Mouse (Mus musculus) midbrain, embryonic 10.5 days (tissue): Measurements from ENCODE around the gene C2cd5. TPM values are rescaled to one million over a fixed set of nuclear protein-coding genes. Genes with fewer than 3 reads are reported as not detected.

Source experiments
- DNase-seq: peaks from one replicate; pipeline ENCODE4 v3.0.0-alpha.2; 2017; ENCODE audit warnings: low spot score
- H3K27ac ChIP-seq: fragments of 300-500 bp; sonication (generic); replicated peaks from 2 replicates; pipeline ENCODE4 v1.5.1; 2016; ENCODE audit warnings: mild to moderate bottlenecking
- H3K27me3 ChIP-seq: fragments of 300-500 bp; sonication (generic); 2 replicates; pipeline ENCODE4 v1.6.1; 2016; ENCODE audit warnings: low read depth, mild to moderate bottlenecking; ENCODE audit not compliant: poor library complexity, severe bottlenecking
- H3K36me3 ChIP-seq: fragments of 300-500 bp; sonication (generic); 2 replicates; pipeline ENCODE4 v1.6.1; 2016; ENCODE audit warnings: mild to moderate bottlenecking, moderate library complexity
- H3K4me1 ChIP-seq: fragments of 300-500 bp; sonication (generic); 2 replicates; pipeline ENCODE4 v1.6.1; 2016
- H3K4me3 ChIP-seq: fragments of 300-500 bp; sonication (generic); 2 replicates; pipeline ENCODE4 v1.5.1; 2016; ENCODE audit warnings: mild to moderate bottlenecking, moderate library complexity
- H3K9me3 ChIP-seq: fragments of 300-500 bp; sonication (generic); replicated peaks from 2 replicates; pipeline ENCODE4 v1.6.1; 2016; ENCODE audit warnings: mild to moderate bottlenecking
- WGBS: fragments of 180-500 bp; shearing (Covaris S2); methylation state at CpG from one replicate; pipeline ENCODE4 v1.1.7; 2016; 5-methylcytosine and 5-hydroxymethylcytosine counted together
- polyA plus RNA-seq: library from polyadenylated mRNA; unstranded; fragments of >200 nt; fragmentation: Nextera tagmentation; extraction: Ambion mirVana; gene quantifications from 2 replicates; pipeline ENCODE4 v1.2.1, GENCODE M21; 2016

C2cd5 gene
- polyA plus RNA-seq, 1 experiment from 2014 or later = 35.8 TPM

DNA sequence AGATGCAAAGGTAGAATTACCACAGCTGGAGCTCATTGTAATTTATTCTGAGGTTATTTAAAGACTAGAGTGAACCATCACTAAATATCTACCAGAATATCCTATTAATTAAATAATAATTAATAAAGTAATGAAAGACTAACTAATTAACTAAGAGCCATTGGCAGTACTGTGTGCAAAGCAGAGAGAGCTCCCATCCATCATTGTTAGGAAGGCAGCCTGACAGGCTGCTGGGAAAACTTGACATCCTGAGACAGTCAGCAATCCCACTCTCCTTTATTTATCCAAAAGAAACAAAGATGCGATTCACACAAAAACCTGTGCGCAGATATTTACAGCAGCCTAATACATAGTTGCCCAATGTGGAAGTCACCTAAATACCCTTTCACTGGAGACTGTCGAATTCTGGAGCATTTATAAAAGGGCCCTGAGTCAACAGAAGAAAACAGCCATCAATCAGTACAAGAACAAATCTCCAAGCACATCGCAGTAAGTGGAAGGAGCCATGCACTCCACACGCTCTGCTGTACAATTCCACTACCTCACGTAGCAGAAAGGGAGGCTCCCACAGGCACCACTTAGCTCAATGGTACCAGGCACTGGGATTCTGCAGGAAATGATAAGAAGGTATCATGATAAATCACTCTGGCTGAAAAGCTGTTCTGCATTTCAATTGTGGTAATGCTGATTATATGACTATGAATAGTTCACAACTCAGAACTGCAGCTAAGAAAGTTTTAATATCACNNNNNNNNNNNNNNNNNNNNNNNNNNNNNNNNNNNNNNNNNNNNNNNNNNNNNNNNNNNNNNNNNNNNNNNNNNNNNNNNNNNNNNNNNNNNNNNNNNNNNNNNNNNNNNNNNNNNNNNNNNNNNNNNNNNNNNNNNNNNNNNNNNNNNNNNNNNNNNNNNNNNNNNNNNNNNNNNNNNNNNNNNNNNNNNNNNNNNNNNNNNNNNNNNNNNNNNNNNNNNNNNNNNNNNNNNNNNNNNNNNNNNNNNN, 120.0 kb downstream of the C2cd5 start:
- H3K36me3 ChIP-seq = no peaks in the 10 kb centered on the region
- no peak overlapping the region for H3K27ac ChIP-seq
- DNase-seq = no peak
- no peaks in the 10 kb centered on the region for H3K27me3 ChIP-seq
- no peak overlapping the region for H3K4me3 ChIP-seq
- 56% methylated on average over 6 of the region's 6 CpGs for WGBS
- no peaks in the 10 kb centered on the region for H3K9me3 ChIP-seq
- H3K4me1 ChIP-seq = peaks cover 9% of the 10 kb centered on the region

- no peak overlapping the region for H3K27ac ChIP-seq
- H3K27me3 ChIP-seq = no peaks in the 10 kb centered on the region
- no peak for DNase-seq
- H3K36me3 ChIP-seq = no peaks in the 10 kb centered on the region
- peaks cover 9% of the 10 kb centered on the region for H3K4me1 ChIP-seq
- no peak overlapping the region for H3K4me3 ChIP-seq
- no peaks in the 10 kb centered on the region for H3K9me3 ChIP-seq
- 52% methylated on average over 1 of the region's 1 CpGs for WGBS
Measured at GRCm38 (mm10) chr6:142977221-142977620, 122.7 kb downstream of the C2cd5 start.

GRCm38 (mm10) chr6:142973289-142973688, 126.7 kb downstream of the C2cd5 start:
- WGBS = 93% methylated on average over 7 of the region's 7 CpGs
- no peak overlapping the region for H3K27ac ChIP-seq
- H3K4me3 ChIP-seq = no peak overlapping the region
- H3K36me3 ChIP-seq = no peaks in the 10 kb centered on the region
- no peaks in the 10 kb centered on the region for H3K27me3 ChIP-seq
- no peak for DNase-seq
- H3K4me1 ChIP-seq = no peaks in the 10 kb centered on the region
- no peaks in the 10 kb centered on the region for H3K9me3 ChIP-seq

DNA sequence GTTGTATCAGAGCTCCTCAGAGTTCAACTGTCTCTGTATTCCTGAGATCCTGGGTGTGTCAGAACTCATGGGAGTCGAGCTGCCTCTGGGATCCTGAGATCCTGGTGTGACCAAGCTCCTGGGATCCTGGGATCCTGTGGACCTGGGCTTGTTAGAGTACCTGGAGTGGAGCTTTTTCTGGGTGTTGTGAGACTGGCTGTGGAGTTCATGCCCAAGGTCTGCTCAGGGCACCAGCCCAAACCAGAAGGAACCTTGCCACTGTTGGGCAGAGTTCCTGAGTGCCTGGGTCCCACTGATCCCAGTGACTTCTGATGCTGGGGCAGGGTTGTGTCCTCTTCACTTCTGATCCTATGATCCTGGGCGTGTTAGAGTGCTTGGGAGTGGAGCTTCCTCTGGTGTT, 127.7 kb downstream of the C2cd5 start:
- DNase-seq = no peak
- WGBS = 66% methylated on average over 2 of the region's 2 CpGs
- H3K27me3 ChIP-seq = no peaks in the 10 kb centered on the region
- no peak overlapping the region for H3K27ac ChIP-seq
- H3K4me3 ChIP-seq = no peak overlapping the region
- H3K9me3 ChIP-seq = no peaks in the 10 kb centered on the region
- H3K36me3 ChIP-seq = no peaks in the 10 kb centered on the region
- no peaks in the 10 kb centered on the region for H3K4me1 ChIP-seq

DNA sequence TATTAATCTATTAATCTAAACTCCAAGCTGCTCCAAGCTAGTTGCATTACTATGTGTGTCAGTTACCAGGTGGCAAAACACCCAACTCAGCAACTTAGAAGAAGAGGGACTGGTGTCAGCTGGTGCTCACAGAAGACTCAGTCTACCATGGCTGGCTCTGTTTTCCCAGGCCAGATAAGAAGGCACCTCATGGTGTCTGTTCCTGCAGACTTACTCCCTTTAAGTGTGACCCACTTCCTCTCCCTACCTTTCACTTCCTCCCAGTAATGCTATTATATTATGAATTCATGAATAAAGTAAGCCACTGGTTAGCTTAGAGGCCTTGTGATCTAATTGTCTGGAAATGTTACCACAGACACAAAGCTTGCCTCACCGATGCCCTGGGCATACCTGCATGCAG, 132.5 kb downstream of the C2cd5 start:
- Histone ChIP-seq H3K4me3 (no peak overlapping the region), H3K27me3 (peaks cover 14% of the 10 kb centered on the region), H3K36me3 (no peaks in the 10 kb centered on the region), H3K27ac (no peak overlapping the region), H3K4me1 (peaks cover 18% of the 10 kb centered on the region), H3K9me3 (no peaks in the 10 kb centered on the region)
- no peak for DNase-seq
- WGBS = 91% methylated on average over 1 of the region's 1 CpGs

DNA sequence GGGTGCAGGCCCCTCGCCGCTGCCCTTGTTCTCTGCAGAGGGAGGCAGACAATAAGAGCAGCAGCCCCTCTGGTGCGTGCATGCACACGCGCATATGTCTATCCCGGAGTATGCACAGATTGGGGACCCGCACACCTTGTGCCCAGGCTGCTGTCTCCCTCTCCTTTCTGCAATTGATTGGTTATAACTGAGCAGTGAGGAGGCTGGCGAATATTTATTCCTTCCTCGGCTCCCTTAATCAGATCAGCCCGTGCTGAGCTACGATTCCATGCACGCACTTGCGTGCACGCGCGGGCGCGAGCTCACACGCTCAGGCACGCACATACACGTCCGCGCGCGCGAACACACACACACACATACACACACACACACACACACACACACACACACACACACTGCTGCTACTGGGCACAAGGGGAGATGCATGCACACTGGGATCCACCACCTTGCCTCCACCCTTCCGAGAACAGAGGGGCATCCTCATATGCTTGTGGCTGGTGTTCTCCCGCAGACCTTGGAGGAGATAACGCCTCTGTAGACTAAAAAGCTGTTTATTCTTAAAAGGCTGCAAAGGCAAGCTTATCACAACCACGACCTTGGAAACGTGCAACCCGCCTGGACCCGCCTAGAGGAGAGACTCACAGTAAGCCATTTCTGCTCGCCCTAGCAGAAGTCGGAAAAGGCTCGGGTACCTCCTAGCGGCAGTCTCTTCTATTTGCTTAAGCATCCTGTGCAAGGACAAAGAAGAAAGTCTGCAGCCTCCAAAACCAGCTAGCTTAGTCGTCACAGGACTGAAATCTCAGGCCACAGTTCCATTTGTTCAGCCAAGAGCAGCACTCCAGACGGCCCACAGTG, 135.2 kb downstream of the C2cd5 start:
- peaks cover 25% of the 10 kb centered on the region for H3K4me1 ChIP-seq
- H3K27me3 ChIP-seq = peaks cover 15% of the 10 kb centered on the region
- whole genome bisulfite sequencing = under 1% methylated on average over 39 of the region's 39 CpGs
- H3K9me3 ChIP-seq = no peaks in the 10 kb centered on the region
- H3K4me3 ChIP-seq = peak overlapping the region; percentile 77
- DNase-seq = peak; percentile 84
- peaks cover 9% of the 10 kb centered on the region for H3K36me3 ChIP-seq
- peak overlapping the region; percentile 93 for H3K27ac ChIP-seq

DNA sequence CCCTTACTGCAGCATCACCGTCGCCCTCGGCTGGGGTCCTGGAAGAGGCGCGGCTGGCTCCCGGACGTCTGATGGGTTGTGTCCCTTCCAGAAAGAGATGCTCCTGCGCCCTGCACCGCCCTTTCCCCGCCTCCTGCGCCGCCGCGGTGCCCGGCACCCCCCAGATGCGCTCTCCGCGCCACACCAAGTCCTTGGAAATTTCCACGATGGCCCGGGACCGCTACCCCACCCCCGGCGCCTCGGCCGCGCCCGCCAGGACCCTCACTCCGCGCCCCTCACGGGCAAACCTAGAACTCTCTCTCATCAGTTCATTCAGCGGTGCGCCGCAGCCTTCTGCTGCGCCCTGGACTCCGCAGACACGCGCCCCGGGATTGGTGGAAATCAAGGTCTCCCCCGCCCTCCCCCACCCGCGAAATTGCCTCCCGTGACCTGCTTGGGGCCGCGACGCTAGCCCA, 135.8 kb downstream of the C2cd5 start, which contains the start of gene St8sia1:
St8sia1 (minus strand) TSS at position 377 of the 455 bp plus-strand sequence.
- peaks cover 10% of the 10 kb centered on the region for H3K36me3 ChIP-seq
- peak within 1 kb of the TSS; percentile 77 for H3K4me3 ChIP-seq
- H3K9me3 ChIP-seq = no peaks in the 10 kb centered on the region
- peak within 1 kb of the TSS; percentile 93 for H3K27ac ChIP-seq
- H3K4me1 ChIP-seq = peaks cover 25% of the 10 kb centered on the region
- under 1% methylated on average over 45 of the region's 45 CpGs for WGBS
- DNase-seq = peak; percentile 74
- H3K27me3 ChIP-seq = peaks cover 15% of the 10 kb centered on the region

- Histone ChIP-seq H3K36me3 (peaks cover 10% of the 10 kb centered on the region), H3K4me3 (peak overlapping the region; percentile 77), H3K9me3 (no peaks in the 10 kb centered on the region), H3K27me3 (peaks cover 15% of the 10 kb centered on the region), H3K27ac (peak overlapping the region; percentile 93), H3K4me1 (peaks cover 25% of the 10 kb centered on the region)
- DNase-seq = no peak
- 27% methylated on average over 30 of the region's 30 CpGs for WGBS
Measured at GRCm38 (mm10) chr6:142963480-142964075, 136.4 kb downstream of the C2cd5 start.

DNA sequence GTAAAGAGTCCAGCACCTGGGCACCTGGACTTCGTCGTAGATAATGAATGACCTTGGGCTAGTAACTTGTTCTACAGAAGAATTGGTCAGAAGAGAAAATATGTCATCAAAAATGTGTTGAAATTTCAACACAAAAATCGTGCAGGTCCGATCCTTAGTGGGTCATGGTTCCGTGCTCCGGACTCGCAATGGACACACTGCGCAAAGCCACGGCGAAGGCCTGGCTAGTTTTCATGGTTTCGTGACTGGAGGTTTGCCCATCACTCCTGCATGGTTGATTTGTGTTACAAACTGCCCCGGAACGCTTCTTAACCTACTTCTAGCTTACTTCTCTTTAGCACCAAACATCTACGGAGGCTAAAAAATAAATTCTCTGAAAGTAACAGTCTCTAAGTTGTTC, 137.1 kb downstream of the C2cd5 start:
- WGBS = 93% methylated on average over 14 of the region's 14 CpGs

GRCm38 (mm10) chr6:142962476-142962875, 137.5 kb downstream of the C2cd5 start:
- Histone ChIP-seq H3K27ac (no peak overlapping the region), H3K36me3 (peaks cover 10% of the 10 kb centered on the region), H3K4me3 (peak overlapping the region; percentile 12; the same call in 1 of the 2 replicates), H3K4me1 (peaks cover 25% of the 10 kb centered on the region), H3K27me3 (peaks cover 15% of the 10 kb centered on the region), H3K9me3 (no peaks in the 10 kb centered on the region)
- 81% methylated on average over 10 of the region's 10 CpGs for WGBS
- no peak for DNase-seq

More for the DNA sequence above, 137.1 kb downstream of the C2cd5 start:
- DNase-seq = no peak
- Histone ChIP-seq H3K4me1 (peaks cover 25% of the 10 kb centered on the region), H3K36me3 (peaks cover 10% of the 10 kb centered on the region), H3K9me3 (no peaks in the 10 kb centered on the region), H3K4me3 (peak overlapping the region; percentile 77), H3K27ac (no peak overlapping the region), H3K27me3 (peaks cover 15% of the 10 kb centered on the region)

- peaks cover 25% of the 10 kb centered on the region for H3K4me1 ChIP-seq
- no peak overlapping the region for H3K27ac ChIP-seq
- WGBS = 82% methylated on average over 9 of the region's 9 CpGs
- peaks cover 10% of the 10 kb centered on the region for H3K36me3 ChIP-seq
- no peaks in the 10 kb centered on the region for H3K9me3 ChIP-seq
- H3K4me3 ChIP-seq = peak overlapping the region; percentile 12; the same call in 1 of the 2 replicates
- H3K27me3 ChIP-seq = peaks cover 15% of the 10 kb centered on the region
- DNase-seq = no peak
Measured at GRCm38 (mm10) chr6:142961721-142962455, 138.1 kb downstream of the C2cd5 start.
